Mouse (Mus musculus) thymus, postnatal 36 days (tissue): ENCODE results near the gene Mafg.

Experiments used
- DNase-seq, 2 experiments: peaks; one replicate each; pipeline ENCODE4 v3.0.0; 2022; ENCODE audit warnings: mixed read lengths in 2 of 2

The Mafg gene

DNA sequence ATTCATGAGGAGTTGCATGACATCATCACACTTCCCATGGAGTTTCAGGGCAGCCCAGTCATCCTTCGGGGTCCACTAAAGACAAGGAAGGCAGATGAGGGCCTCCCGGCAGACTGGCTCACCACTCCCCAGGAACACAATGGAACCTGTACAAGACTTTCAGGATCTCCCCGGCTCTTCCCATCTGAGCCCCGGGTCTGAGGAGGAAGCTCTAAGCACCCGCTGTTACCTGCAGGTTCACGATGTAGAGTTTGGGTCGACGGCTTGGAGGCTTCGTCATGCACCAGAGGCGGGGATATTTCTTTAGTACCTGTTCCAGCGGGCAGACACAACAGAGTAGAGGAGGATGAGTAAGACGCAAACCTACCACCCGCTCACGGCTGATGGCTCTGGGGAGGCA is 13.2 kb downstream of the Mafg start:
- DNase-seq = no peak

- DNase-seq = peak in 1 of 2 experiments; percentile 13
Observed at GRCm38 (mm10) chr11:120618619-120619535, 14.5 kb downstream of the Mafg start.

DNA sequence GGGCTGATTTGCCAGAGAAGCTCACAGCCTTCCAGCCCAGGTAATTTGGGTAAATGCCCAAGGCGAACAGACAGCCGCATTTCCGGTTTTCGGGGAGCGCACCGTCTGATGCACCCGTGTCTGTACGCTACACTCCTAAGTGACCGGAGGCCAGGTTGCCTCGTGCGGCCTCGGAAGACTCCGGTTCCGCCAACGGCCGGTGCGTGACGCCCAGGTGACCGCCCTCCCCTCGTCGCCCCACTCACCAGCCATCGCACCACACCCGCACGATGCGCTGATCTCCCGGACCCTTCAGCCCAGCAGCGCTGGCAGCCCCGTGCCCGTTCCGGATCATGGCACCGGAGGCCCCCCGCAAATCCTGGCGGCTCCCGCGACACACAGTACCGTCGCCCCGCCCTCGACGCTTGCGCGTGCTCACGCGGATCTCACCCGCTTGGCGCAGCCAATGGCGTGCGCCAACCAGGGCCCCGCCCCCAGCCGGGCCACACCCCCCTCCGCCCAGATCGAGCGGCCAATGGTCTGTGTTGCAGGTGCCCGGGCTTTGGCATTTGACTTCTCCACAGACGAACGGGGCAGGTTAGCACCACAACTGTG is 15.8 kb downstream of the Mafg start, which contains the start of gene Pcyt2:
Gene Pcyt2 (minus strand): TSS at position 418 of the 594 bp plus-strand sequence.
- peak; percentile 92 to 95 for DNase-seq

GRCm38 (mm10) chr11:120616617-120617294 is 16.6 kb downstream of the Mafg start:
- peak in 1 of 2 experiments; percentile 16 for DNase-seq

DNA sequence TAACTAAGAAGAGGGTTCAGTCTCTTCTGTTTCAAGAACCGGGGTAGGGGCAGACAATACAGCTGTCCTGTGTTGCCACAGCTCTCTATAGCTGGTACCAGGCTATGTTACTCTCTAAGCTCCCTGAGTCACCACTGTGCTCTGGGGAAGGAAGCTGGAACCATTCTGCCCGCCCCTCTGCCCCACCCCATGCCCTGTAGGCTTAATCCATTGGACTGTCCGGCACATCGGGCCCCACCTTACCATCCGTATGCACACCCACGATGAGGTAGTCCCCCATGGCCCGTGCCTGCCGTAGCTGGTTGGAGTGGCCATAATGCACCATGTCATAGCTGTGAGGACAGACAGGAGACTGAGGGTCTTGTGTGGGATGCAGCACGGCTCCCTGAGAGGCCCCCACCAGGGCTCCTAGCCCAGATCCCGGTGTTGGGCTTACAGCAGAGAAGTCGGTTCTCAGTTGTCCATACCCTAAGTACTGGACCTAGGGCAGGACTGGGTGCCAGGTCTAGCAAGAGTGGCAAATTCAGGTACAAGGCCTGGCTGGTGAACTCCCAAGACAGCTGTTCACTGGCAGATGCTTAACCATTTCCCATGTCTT is 17.7 kb downstream of the Mafg start:
- DNase-seq = peak in 1 of 2 experiments; percentile 8

DNA sequence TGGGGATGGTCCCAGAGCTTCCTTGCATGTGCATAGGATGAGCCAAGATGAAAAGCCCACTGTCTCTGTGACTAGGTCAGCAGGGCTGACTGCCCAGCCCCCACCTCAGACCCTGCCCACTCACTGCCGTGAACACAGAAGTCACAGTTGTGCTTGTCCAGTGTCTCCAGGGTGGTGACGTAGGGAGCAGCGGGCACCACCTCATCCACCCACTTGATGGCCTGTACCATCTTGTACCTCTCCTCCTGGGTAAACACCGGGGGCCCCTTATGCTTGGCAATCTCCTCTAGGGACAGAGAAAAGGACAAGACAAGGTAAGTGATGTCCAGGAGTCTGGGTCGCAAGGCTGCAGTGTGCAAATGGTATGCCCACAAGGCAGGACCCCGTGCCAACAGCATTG is 18.2 kb downstream of the Mafg start:
- no peak for DNase-seq

DNA sequence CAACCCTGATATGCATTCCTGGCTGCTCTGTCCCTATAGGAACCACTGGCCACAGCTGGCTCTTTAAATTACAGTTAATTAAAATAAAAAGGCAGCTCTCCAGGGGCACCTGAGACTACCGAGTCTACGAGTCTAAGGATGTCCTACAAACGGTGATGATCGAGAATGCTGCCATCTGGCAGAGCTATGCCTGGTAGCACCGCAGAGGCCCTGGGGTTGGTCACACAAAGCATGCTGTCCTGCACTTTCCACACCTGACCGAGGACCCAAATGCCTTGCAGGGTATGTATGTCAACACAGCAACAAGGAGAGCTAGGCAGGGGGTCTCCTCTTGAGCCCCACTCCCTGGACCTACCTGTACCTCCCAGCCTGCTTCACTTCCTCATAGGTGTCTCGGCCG is 19.4 kb downstream of the Mafg start:
- DNase-seq = peak in 1 of 2 experiments; percentile 6

DNA sequence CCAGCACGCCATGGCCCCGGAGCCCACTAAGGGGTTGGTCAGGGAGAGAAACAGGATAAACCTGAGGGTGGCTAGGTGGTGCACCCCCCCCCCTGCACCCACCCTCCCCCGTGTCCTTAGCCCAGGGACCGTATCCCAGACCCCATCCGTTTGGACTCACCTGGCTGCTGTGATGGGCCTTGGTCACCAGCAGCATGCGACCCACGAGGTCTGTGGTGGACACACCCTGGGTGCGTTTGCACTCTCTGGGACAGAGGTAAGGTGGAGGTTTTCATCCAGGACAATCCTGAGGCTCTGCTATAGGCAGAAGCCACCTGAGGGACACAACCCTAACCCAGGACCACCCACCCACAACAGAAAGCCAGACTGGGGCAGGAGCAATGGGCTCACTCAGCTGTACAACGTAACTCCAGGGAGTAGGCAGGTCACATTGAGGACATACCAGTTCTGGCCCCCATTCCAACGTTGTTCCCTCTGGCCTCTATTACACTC is 19.9 kb downstream of the Mafg start:
- no peak for DNase-seq

DNA sequence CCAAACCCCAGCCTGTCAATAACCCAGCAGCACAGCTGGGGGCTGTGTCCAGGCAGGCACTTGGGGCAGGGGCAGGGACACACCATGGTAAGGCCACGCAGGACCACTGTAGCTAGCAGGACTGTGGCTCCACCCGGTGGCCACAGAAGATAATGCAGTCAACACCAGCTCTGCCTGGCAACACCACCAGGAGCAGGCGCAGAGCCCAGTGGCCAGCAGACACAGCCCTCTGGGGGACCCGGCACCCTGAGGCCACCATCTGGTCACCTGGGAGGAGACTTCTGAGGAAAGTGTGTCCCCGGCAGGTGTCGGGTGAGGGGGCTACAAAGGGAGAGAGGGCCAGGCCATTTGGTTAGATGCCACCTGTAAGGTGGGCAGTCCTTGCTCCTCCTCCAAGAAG is 20.6 kb downstream of the Mafg start:
- peak; percentile 77 to 79 for DNase-seq

GRCm38 (mm10) chr11:120610477-120611046 is 22.8 kb downstream of the Mafg start:
- DNase-seq = no peak

DNA sequence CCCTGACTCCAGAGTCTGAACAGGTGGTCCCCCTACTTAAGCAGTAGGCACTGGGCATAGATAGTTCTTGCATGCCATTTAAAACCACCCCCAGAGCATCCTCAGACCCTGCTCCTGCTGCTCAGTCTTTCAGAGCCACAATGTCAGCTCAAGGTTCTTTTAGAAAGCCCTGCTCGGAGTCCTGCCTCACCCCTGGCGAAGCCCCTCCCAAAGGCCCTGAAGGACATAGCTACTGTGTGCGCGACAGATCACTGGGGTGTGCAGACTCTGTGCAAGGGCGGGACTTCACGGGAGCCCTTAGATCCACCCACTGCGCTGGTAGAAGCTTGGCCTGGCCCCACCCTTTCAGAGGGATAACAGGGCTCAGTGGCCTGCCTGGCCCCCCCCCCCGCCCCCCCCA is 24.1 kb downstream of the Mafg start:
- DNase-seq = no peak

- no peak for DNase-seq
Observed at GRCm38 (mm10) chr11:120608241-120609034, 25.0 kb downstream of the Mafg start, which contains the start of gene Npb. Gene Npb (plus strand): TSS chr11:120608477.

DNA sequence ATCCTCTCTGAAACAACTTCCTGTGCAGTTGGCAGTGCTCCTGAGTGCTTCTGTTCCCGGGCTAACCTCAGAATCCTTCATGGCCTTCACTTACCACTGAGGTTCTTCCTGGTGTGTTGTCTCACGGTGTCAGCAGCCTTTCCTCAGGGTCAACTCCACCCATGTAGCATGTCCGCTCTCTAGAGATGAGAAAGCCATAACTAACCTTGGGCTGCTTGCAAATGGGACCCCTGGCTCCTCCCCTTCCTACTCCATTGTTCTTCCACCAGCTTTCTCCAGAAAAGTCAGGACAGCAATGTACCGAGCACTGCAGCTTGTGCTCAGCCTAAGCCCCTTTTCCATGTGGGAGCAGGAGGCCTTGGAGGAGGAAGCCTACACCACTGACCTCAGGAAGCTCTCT is 26.6 kb downstream of the Mafg start:
- no peak for DNase-seq

DNA sequence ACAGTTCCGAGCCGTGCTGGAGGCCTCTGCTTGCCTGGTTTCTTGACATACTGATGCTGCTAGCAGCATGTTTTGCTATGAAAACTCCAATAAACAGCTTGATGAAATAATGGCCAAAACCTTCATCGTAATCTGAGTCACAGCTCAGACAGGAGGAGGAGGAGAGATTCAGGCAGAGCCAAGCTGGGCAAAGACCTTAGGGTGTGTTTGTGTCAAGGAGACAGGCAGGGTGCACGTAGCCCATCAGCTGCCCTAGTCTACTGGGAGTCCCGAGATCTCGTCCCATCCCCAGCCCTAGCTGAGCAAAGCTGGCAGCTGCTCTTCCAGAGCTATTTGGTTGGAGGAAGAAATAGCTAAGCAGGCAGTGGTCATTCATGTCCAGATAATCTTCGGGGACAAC is 27.7 kb downstream of the Mafg start:
- no peak for DNase-seq

GRCm38 (mm10) chr11:120603545-120603944 is 29.9 kb downstream of the Mafg start:
- DNase-seq = no peak

DNA sequence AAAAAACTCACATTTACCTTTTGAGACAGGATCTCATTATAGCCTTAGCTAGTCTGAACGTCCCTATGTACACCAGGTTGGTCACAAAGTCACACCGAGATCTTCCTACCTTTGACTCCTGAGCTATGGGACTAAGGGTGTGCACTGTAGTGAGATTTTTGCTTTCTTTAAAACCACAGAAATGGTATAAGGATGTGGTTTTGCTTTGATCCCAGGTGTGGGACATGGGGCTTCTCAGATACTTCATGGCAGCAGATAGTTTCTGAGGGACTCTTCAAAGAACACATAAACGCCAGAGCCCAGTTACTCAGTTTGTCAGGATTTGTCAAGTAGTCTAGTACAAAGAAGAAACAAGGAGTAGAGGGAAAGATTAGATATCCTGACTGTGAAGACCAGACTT is 32.7 kb downstream of the Mafg start:
- DNase-seq = no peak

- no peak for DNase-seq
Observed at GRCm38 (mm10) chr11:120598990-120599549, 34.3 kb downstream of the Mafg start.

DNA sequence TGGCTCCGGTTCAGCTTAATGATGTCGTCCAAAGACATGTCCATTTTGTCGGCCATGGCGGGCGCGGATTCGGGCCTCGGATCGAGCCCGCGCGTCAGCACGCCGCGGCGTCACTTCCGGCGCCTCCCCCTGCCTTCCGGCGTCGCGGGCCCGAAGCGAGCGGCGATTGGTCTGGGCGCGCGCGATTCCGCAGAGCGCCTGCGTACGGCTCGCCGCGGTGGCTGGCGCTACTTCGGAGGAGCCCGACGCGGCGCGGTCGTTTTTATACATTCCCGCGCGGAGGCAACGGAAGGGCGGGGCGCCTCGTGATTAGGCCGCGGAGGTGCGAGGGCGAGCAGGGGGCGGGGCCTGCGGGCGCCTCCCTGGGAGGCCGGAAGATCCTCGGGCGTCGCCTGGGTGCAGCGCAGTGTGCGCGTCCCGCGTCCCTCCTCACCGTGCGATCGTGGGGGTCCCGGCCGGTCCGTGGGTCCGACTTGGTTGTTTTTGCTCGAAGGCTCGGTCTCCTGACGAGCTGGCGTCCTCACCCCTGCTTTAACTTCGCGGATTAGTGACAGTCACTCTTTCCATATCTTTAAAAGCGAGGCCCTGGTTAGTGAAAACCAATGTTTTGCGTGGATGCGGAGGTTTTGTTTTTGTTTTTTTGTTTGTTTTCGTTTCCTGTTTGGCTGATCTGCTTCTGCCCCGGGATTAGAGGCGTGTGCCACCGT is 35.0 kb downstream of the Mafg start, which contains the start of the genes Alyref and Anapc11:
Gene Alyref (minus strand): TSS at position 83 of the 707 bp plus-strand sequence.
Gene Anapc11 (plus strand): TSS at position 139 of the 707 bp plus-strand sequence.
- peak; percentile 93 to 96 for DNase-seq

DNA sequence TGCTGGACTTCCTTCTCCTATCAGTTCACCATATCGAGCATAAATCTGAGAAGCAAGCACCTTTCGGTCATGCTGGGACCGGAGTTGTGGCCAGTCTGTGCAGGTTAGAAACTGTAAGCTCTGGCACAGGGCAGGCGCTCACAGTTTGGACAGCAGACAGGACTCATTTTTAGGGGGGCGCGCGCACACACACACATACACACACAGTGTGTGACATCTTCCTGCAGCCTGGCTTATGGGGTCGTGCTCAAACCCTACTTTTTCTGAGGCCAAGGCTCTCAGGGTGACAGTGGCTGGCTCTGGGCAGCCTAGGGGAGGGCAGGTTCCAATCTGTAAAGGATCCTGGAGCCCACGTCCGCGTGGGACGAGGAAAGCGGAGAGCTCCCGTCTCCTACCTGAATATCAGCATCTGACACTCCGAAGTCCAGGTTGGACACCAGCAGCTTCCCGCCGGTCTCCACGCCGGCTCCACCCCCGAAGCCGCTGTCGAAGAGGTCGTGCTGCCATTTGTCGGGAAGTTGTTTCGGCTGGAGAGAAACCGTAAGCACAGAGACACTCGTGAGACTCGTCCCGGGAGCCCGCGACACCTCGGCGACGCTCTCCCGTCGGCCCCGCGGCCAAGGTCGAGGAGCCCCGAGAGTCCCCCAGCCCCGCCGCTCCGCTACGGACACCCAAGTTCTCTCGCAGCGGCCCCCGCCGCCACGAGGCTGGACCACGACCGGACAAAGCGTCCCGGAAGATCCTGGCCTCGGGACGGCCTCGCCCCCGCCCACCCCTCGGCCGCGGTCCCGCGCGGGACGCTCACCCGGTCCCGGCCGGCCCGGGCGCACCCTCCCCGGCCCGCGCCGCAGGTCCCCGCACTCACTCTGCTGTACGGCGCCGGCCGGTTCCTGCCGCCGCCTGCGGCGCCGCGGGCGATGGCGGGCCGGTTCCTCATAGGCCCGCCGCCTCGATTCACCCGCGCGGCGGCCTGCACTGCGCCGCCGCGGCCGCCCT is 35.9 kb downstream of the Mafg start:
- DNase-seq = peak; percentile 24 to 47
